Mouse (Mus musculus): ENCODE data around the gene Commd1. TPM values are rescaled to one million over a fixed set of nuclear protein-coding genes. Genes with fewer than 3 reads are reported as not detected.

Commd1 gene
- polyA plus RNA-seq, 2 experiments: 89.7 to 372 TPM

DNA sequence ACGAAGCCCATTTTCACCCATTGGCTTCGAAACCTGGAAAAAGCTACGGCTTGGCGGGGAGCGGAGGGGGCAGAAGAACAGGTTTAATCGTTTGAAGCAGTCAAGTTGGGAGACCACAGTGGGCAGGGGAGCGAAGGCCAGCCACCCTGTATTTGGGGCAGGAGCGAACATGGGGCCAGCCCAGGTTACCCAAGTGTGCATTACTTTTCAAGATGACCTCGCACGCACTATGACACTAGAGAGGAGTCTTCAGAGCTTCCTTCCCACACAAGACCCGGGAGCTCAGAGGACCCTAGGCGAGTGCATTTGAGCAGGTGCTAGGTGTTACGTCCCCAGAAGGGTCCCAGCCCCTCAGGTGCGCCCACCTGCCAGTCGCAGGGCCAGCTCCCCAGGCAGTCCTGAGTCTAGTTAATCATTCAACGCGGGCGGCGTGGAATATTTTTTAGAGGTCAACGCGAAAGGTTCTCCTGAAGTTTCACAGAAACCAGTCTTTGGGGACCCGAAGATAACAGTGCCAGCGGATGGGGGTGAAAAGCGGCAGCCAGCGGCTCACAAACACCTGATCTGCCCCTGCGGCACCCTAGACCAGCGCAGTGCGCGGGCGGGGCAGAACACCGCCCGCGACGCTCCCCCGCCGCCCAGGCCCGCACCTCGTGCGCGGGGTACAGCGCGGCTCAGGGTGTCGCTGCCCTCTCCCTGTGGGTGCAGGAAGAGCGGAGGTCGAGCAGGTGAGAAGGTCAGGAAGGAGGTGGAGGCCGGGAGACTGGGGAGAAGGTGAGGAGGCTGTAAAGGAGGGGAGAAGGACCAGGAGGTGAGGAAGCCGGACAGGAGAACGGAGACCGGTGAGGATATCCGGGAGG is 123.5 kb downstream of the Commd1 start:
- WGBS: 3% methylated on average over 50 of the region's 50 CpGs
- Histone ChIP-seq H3K9ac (ENCODE audit: low read depth, low read length, severe bottlenecking) (peak overlapping the region; percentile 72), H3K27me3 (ENCODE audit: control insufficient read depth, insufficient read depth, low read length) (peaks cover 34% of the 10 kb centered on the region), H3K27ac (replicated peaks; ENCODE audit: low read depth, low read length) (no peak overlapping the region), H3K36me3 (ENCODE audit: control insufficient read depth, insufficient read depth, low read length) (no peaks in the 10 kb centered on the region), H3K4me3 (replicated peaks; ENCODE audit: low read length) (peak overlapping the region; percentile 75), H3K9me3 (ENCODE audit: control insufficient read depth, low read length) (no peaks in the 10 kb centered on the region), H3K4me2 (replicated peaks; ENCODE audit: low read depth, low read length, severe bottlenecking) (peak overlapping the region; percentile 95), H3K4me1 (ENCODE audit: control insufficient read depth, insufficient read depth, low read length) (peaks cover 15% of the 10 kb centered on the region)
- TF ChIP-seq POLR2A (IDR thresholded peaks at IDR 0.05; ENCODE audit: borderline replicate concordance, extremely low read depth, insufficient read depth, insufficient read length): no peak
- no peak for ATAC-seq (ENCODE audit: low FRiP score, low read depth)
- no peak for DNase-seq (ENCODE audit: low spot score)

- Histone ChIP-seq H3K9me3 (ENCODE audit: control insufficient read depth, low read length) (no peaks in the 10 kb centered on the region), H3K36me3 (ENCODE audit: control insufficient read depth, insufficient read depth, low read length) (no peaks in the 10 kb centered on the region), H3K4me1 (ENCODE audit: control insufficient read depth, insufficient read depth, low read length) (peaks cover 15% of the 10 kb centered on the region), H3K27me3 (ENCODE audit: control insufficient read depth, insufficient read depth, low read length) (peaks cover 29% of the 10 kb centered on the region), H3K4me2 (replicated peaks; ENCODE audit: low read depth, low read length, severe bottlenecking) (peak overlapping the region; percentile 95), H3K4me3 (replicated peaks; ENCODE audit: low read length) (peak overlapping the region; percentile 75), H3K9ac (ENCODE audit: low read depth, low read length, severe bottlenecking) (peak overlapping the region; percentile 40), H3K27ac (replicated peaks; ENCODE audit: low read depth, low read length) (no peak overlapping the region)
- DNase-seq (ENCODE audit: low spot score) (no peak), ATAC-seq (ENCODE audit: low FRiP score, low read depth) (no peak)
- WGBS: 17% methylated on average over 25 of the region's 25 CpGs
- TF ChIP-seq POLR2A (IDR thresholded peaks at IDR 0.05; ENCODE audit: borderline replicate concordance, extremely low read depth, insufficient read depth, insufficient read length): no peak
Measured at GRCm38 (mm10) chr11:22857705-22858440, 124.3 kb downstream of the Commd1 start.

DNA sequence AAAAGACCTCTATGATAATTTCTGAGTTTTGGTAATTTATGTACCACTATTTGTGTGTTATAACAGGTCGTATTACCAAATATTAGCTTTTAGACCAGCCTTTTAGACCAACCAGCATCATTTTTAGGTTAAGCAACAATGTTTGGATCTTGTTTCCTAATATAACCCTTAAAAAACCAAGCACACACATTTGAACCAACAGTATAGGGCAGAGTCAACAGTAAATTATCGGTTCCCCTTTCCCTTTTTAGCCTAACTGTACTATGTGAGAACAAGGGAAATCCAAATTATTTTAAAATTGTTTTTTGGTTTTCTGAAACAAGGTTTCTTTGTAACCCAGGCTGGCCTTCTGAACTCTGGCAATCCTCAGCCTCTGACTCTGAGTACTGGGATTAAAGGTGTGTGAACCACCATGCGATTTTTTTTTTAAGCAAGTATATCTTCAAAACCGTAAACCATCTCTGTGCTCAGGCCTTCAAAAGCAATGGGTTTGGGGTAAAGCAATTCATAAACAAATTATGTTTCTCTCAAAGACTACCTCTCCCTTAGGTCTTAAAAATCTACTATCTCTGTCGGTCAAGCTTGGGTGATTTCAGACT is 125.0 kb downstream of the Commd1 start:
- no peaks in the 10 kb centered on the region for H3K9me3 ChIP-seq (ENCODE audit: control insufficient read depth, low read length)
- DNase-seq (ENCODE audit: low spot score) (no peak), ATAC-seq (ENCODE audit: low FRiP score, low read depth) (no peak)
- TF ChIP-seq POLR2A (IDR thresholded peaks at IDR 0.05; ENCODE audit: borderline replicate concordance, extremely low read depth, insufficient read depth, insufficient read length): no peak
- no peak overlapping the region for H3K27ac ChIP-seq (replicated peaks; ENCODE audit: low read depth, low read length)
- no peak overlapping the region for H3K4me2 ChIP-seq (replicated peaks; ENCODE audit: low read depth, low read length, severe bottlenecking)
- no peaks in the 10 kb centered on the region for H3K36me3 ChIP-seq (ENCODE audit: control insufficient read depth, insufficient read depth, low read length)
- H3K4me3 ChIP-seq (replicated peaks; ENCODE audit: low read length): no peak overlapping the region; the same call in 1 of the 2 replicates
- H3K4me1 ChIP-seq (ENCODE audit: control insufficient read depth, insufficient read depth, low read length): peaks cover 17% of the 10 kb centered on the region
- H3K9ac ChIP-seq (ENCODE audit: low read depth, low read length, severe bottlenecking): no peak overlapping the region
- H3K27me3 ChIP-seq (ENCODE audit: control insufficient read depth, insufficient read depth, low read length): peaks cover 29% of the 10 kb centered on the region
- WGBS: 79% methylated on average over 5 of the region's 5 CpGs

DNA sequence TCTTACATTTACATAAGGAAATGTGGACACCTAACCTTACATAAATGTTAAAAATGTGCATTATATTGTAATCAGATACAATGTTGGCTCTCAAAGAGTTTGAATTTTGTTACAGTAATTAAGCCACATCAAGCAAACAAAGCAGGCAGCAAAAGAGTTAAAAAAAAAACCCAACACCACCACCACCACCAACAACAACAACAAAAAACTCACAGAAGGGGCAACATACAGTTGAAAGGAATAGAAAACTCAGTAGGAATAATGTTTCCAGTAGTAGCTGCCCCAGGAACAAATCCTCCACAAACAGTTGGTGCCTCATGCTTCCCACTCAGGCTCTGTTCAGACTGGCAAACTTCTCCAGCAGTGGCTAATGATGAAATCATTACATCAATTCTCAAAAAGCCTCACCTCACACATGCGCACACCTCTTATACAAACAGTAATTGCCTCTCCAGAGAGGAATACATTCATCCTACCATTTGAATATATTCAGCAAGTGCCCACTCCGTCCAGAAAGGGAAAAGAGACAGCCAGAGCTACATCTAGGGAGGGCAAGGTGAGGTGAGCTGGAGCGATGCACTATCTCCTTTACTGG is 125.7 kb downstream of the Commd1 start:
- no peaks in the 10 kb centered on the region for H3K36me3 ChIP-seq (ENCODE audit: control insufficient read depth, insufficient read depth, low read length)
- peaks cover 17% of the 10 kb centered on the region for H3K4me1 ChIP-seq (ENCODE audit: control insufficient read depth, insufficient read depth, low read length)
- no peak overlapping the region for H3K9ac ChIP-seq (ENCODE audit: low read depth, low read length, severe bottlenecking)
- H3K27ac ChIP-seq (replicated peaks; ENCODE audit: low read depth, low read length): no peak overlapping the region
- ATAC-seq (ENCODE audit: low FRiP score, low read depth) (no peak), DNase-seq (ENCODE audit: low spot score) (no peak)
- H3K9me3 ChIP-seq (ENCODE audit: control insufficient read depth, low read length): no peaks in the 10 kb centered on the region
- TF ChIP-seq POLR2A (IDR thresholded peaks at IDR 0.05; ENCODE audit: borderline replicate concordance, extremely low read depth, insufficient read depth, insufficient read length): no peak
- no peak overlapping the region for H3K4me3 ChIP-seq (replicated peaks; ENCODE audit: low read length)
- H3K27me3 ChIP-seq (ENCODE audit: control insufficient read depth, insufficient read depth, low read length): peaks cover 29% of the 10 kb centered on the region
- no peak overlapping the region for H3K4me2 ChIP-seq (replicated peaks; ENCODE audit: low read depth, low read length, severe bottlenecking)
- 88% methylated on average over 3 of the region's 3 CpGs for WGBS

- Histone ChIP-seq H3K27me3 (ENCODE audit: control insufficient read depth, insufficient read depth, low read length) (peaks cover 29% of the 10 kb centered on the region), H3K9me3 (ENCODE audit: control insufficient read depth, low read length) (no peaks in the 10 kb centered on the region), H3K4me1 (ENCODE audit: control insufficient read depth, insufficient read depth, low read length) (peaks cover 19% of the 10 kb centered on the region), H3K27ac (replicated peaks; ENCODE audit: low read depth, low read length) (no peak overlapping the region), H3K9ac (ENCODE audit: low read depth, low read length, severe bottlenecking) (no peak overlapping the region), H3K36me3 (ENCODE audit: control insufficient read depth, insufficient read depth, low read length) (no peaks in the 10 kb centered on the region), H3K4me3 (replicated peaks; ENCODE audit: low read length) (no peak overlapping the region), H3K4me2 (replicated peaks; ENCODE audit: low read depth, low read length, severe bottlenecking) (no peak overlapping the region)
- DNase-seq (ENCODE audit: low spot score) (no peak), ATAC-seq (ENCODE audit: low FRiP score, low read depth) (no peak)
- no peak for TF ChIP-seq POLR2A (IDR thresholded peaks at IDR 0.05; ENCODE audit: borderline replicate concordance, extremely low read depth, insufficient read depth, insufficient read length)
- WGBS: 80% methylated on average over 4 of the region's 4 CpGs
Measured at GRCm38 (mm10) chr11:22854571-22854970, 127.6 kb downstream of the Commd1 start.

Data from limb, embryonic 14.5 days (tissue).